Mouse (Mus musculus) Patski (cell line): ENCODE measurements at regions not wholly inside any gene's neighbourhood (a gene's known extent, or its start where the extent isn't known, plus 50 kb on each side); places are given as distances from the start of the nearest gene placed in this dataset.

Experiments
- ATAC-seq: fragments of 100-300 bp; one replicate; pipeline ENCODE4 v1.8.0; 2021
- CTCF ChIA-PET: fragments of 350-600 bp; sonication (Branson Sonifier 250); formaldehyde crosslinking; loops from one replicate; lab custom pipeline; 2022; ENCODE audit warnings: inconsistent platforms; lab: Charles Lee
- POLR2A ChIA-PET: fragments of 350-600 bp; sonication (Branson Sonifier 250); formaldehyde crosslinking; loops from one replicate; lab custom pipeline; 2022; ENCODE audit warnings: antibody characterized with exemption, inconsistent platforms; lab: Charles Lee
- DNase-seq: peaks from one replicate; pipeline ENCODE4 v3.0.0-alpha.2; 2011; ENCODE audit warnings: low read depth, low spot score
- H3K27me3 ChIP-seq: fragments of 371-371 bp; one replicate; pipeline ENCODE4 v1.5.1; 2021
- CTCF ChIP-seq: fragments of 100-300 bp; IDR thresholded peaks from one replicate; pipeline ENCODE4 v1.5.1; 2021
- in situ Hi-C: fragments of 300-500 bp; cut with MboI; formaldehyde crosslinking; loops from 3 replicates; pipeline ENCODE4 v1.11.1; 2018; ENCODE audit warnings: low pct_unique_long_range_greater_than_20kb, mixed read lengths

GRCm38 (mm10) chr12:77179138-77179537 lies 58.8 kb upstream of the Fut8 start:
- in situ Hi-C loops = no loop called here
- H3K27me3 ChIP-seq = no peaks in the 10 kb centered on the region
- no peak for DNase-seq
- ATAC-seq = no peak
- ChIA-PET POLR2A (no interaction called here), CTCF (no interaction called here)
- no peak for TF ChIP-seq CTCF

DNA sequence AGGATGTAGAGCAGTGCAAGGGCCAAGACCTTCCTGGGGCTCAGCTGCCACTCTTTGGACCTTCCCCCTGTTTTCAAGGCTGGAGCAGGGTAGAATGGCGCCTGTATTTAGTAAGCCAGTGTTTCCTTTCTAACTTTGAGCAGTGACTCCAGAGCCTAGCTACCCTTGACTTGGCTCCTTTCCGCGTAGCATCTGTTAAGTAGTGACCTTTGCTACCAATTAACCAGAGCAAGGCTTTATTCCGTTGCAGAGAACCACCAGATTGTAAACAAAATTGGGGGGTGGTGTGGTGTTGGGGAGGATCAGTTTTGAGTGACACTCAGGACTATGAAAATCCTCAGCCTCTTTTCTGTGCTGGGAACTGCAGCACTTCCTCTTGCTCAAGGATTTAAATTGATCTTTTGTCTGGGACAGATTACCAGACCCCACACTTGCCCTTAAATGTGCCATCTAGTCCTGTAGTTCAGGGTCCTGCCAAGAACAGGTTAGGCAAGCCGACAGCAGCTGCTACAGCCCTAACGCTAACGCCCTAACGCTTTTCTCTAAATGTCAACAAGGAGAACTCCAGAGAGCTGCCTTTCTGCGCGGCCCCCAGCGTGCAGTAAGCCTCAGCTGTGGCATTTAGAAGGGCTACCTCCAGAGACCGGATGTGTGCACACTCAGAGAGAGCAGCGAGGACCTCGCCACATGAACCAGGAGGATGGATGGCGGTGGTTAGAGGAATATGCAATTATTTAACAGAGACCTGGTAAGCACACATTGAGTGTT lies 59.9 kb upstream of the Fut8 start:
- CTCF ChIA-PET = no interaction called here
- POLR2A ChIA-PET = interaction anchor here (0.9 kb wide), 1 partner anchor 27 kb away, joined by 3 read pairs; no protein-coding TSS in a partner anchor
- no peak for DNase-seq
- TF ChIP-seq CTCF = no peak
- in situ Hi-C loops = no loop called here
- no peak for ATAC-seq
- no peaks in the 10 kb centered on the region for H3K27me3 ChIP-seq

DNA sequence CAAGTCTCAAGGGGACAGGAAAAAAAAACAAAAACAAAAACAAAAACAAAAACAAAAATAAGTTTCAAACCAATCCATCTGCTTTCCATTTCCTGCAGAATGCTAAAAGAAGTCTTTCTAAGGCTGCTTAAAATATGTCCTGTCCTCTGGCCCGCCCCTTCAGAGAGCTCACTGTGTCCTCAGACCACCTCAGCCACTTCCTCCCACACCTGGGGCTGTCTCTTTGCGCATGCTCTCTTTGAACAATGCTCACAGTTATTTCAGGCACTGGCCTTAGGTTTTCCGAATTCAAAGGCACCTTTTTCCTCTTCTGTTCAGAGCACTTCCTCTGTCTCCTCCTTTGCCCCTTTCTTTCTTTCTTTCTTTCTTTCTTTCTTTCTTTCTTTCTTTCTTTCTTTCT lies 60.6 kb upstream of the Fut8 start:
- TF ChIP-seq CTCF = no peak
- DNase-seq = no peak
- CTCF ChIA-PET = interaction anchor here (1.1 kb wide), 1 partner anchor 9 kb away, joined by 3 read pairs; no protein-coding TSS in a partner anchor
- in situ Hi-C loops = no loop called here
- no peaks in the 10 kb centered on the region for H3K27me3 ChIP-seq
- ATAC-seq = no peak
- POLR2A ChIA-PET = interaction anchor here (0.9 kb wide), 1 partner anchor 26 kb away, joined by 3 read pairs; no protein-coding TSS in a partner anchor

- POLR2A ChIA-PET = no interaction called here
- no peak for TF ChIP-seq CTCF
Measured at GRCm38 (mm10) chr12:77174032-77174431, 63.9 kb upstream of the Fut8 start.

DNA sequence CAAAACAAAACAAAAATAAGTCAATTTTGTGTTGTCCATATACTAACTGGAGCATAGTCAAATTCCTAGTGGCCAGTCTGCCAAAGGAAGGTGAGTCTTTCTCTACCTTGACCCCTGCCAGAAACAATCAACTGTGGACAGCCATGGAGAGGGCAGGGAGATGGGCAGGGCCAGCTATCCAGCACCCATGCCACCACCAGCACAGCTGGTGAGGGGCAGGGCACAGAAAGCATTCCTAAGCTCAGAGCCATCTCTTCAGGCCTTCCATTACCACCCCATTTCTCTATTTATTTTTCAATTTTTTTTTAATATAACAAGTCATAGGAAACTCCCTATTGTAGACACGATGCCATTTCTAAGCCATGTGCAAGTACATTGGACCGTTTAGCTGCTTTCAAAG lies 65.4 kb upstream of the Fut8 start:
- in situ Hi-C loops = no loop called here
- no peak for TF ChIP-seq CTCF
- DNase-seq (no peak), ATAC-seq (no peak)
- CTCF ChIA-PET = interaction anchor here (0.9 to 1.2 kb wide), 2 partner anchors 10 to 21 kb away, joined by 3 read pairs; no protein-coding TSS in a partner anchor
- POLR2A ChIA-PET = no interaction called here
- H3K27me3 ChIP-seq = no peaks in the 10 kb centered on the region

More at GRCm38 (mm10) chr12:77174032-77174431, 63.9 kb upstream of the Fut8 start:
- DNase-seq (no peak), ATAC-seq (no peak)
- no peaks in the 10 kb centered on the region for H3K27me3 ChIP-seq
- CTCF ChIA-PET = interaction anchor here (1.0 to 1.4 kb wide), 3 partner anchors 10 to 25 kb away, joined by 5 read pairs; no protein-coding TSS in a partner anchor
- in situ Hi-C loops = no loop called here

DNA sequence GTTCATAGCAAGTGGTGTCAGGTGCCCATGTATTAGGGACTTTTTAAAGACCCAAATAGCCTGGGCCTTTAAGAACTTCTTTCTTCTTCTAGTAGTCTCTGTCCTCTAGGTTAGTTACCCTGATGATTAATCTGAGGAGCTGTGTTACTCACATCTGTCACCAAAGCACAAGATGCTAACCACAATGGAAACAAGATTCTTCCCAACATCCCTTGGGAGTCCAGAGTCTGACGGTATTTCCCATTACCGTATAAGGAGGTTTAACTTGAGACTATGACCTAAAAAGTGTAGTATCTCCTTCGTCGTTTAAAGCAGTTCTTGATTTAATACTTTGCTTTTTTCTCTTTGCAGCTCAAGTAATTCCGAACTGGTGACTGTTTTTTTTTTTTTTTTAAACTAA lies 67.7 kb upstream of the Fut8 start:
- CTCF ChIA-PET = interaction anchor here (1.0 to 1.4 kb wide), 4 partner anchors 11 to 48 kb away, joined by 3 to 5 read pairs (median 4); no protein-coding TSS in a partner anchor
- ATAC-seq = no peak
- in situ Hi-C loops = no loop called here
- POLR2A ChIA-PET = no interaction called here
- DNase-seq = no peak
- no peaks in the 10 kb centered on the region for H3K27me3 ChIP-seq
- TF ChIP-seq CTCF = no peak

GRCm38 (mm10) chr12:77168367-77168766 lies 69.6 kb upstream of the Fut8 start:
- in situ Hi-C loops = no loop called here
- no peak for ATAC-seq
- ChIA-PET POLR2A (no interaction called here), CTCF (no interaction called here)
- DNase-seq = no peak
- no peaks in the 10 kb centered on the region for H3K27me3 ChIP-seq
- TF ChIP-seq CTCF = no peak

- ATAC-seq = no peak
- ChIA-PET POLR2A (no interaction called here), CTCF (no interaction called here)
Measured at GRCm38 (mm10) chr12:77156698-77157097, 81.2 kb upstream of the Fut8 start.

DNA sequence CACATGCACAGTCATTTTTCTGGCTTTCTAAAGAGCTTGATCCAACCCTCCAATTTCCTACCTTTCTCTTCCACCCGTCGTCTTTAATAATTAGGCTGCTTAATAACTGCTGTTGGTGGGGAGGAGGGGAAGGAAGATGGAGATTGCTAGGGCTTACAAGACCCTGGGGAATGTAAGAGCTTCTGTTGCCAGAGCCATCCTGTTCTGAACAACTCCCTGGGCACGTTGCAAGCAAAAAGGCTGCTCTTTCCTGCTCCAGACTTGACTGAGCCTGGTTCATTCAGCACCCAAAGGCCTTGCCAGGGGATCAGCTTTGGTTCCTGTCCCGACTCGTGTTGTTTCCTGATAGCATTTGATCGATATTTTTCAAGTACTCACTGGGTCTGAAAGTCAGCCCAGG lies 82.3 kb upstream of the Fut8 start:
- CTCF ChIA-PET = interaction anchor here (1.0 to 1.6 kb wide), 3 partner anchors 47 to 89 kb away, joined by 3 to 4 read pairs (median 4); no protein-coding TSS in a partner anchor
- DNase-seq = no peak
- H3K27me3 ChIP-seq = no peaks in the 10 kb centered on the region
- no peak for TF ChIP-seq CTCF
- POLR2A ChIA-PET = interaction anchor here (0.5 kb wide), 1 partner anchor 174 kb away, joined by 3 read pairs; no protein-coding TSS in a partner anchor
- in situ Hi-C loops = loop anchor here (5.0 to 10.0 kb wide), 2 partner anchors 87 to 409 kb away; no protein-coding TSS in a partner anchor
- ATAC-seq = no peak

More at GRCm38 (mm10) chr12:77156698-77157097, 81.2 kb upstream of the Fut8 start:
- H3K27me3 ChIP-seq = no peaks in the 10 kb centered on the region
- no peak for TF ChIP-seq CTCF
- no peak for DNase-seq
- in situ Hi-C loops = loop anchor here (5.0 to 10.0 kb wide), 2 partner anchors 86 to 408 kb away; no protein-coding TSS in a partner anchor

- no peaks in the 10 kb centered on the region for H3K27me3 ChIP-seq
- no peak for DNase-seq
- ChIA-PET POLR2A (interaction anchor here (0.9 to 1.1 kb wide), 2 partner anchors 26 to 33 kb away, joined by 3 read pairs; no protein-coding TSS in a partner anchor), CTCF (interaction anchor here (1.0 to 1.6 kb wide), 4 partner anchors 15 to 91 kb away, joined by 3 to 7 read pairs (median 3); no protein-coding TSS in a partner anchor)
- in situ Hi-C loops = loop anchor here (10.0 kb wide), 1 partner anchor 413 kb away; no protein-coding TSS in a partner anchor
- ATAC-seq = no peak
- no peak for TF ChIP-seq CTCF
Measured at GRCm38 (mm10) chr12:77151471-77151870, 86.5 kb upstream of the Fut8 start.
